Mouse (Mus musculus) common myeloid progenitor, adult 5-6 weeks (primary cell): Measurements from ENCODE around the gene Efcc1. TPM values are rescaled to one million over a fixed set of nuclear protein-coding genes. Genes with fewer than 3 reads are reported as not detected.
A peak's percentile ranks its signal among the peaks of the same experiment; 100 is the strongest.

Source experiments
- ATAC-seq: replicated peaks from 2 replicates; pipeline ENCODE4 v1.8.0; 2016; ENCODE audit warnings: low read depth, mild to moderate bottlenecking, moderate TSS enrichment, inconsistent platforms; ENCODE audit not compliant: poor library complexity, severe bottlenecking
- total RNA-seq: library from RNA; stranded (forward); fragments of 200-1000, 187-1606 nt; gene quantifications from 2 replicates; pipeline ENCODE4 v1.2.3, GENCODE M21; 2017

The Efcc1 gene
- total RNA-seq, 1 experiment from 2014 or later, result 9.5 TPM

DNA sequence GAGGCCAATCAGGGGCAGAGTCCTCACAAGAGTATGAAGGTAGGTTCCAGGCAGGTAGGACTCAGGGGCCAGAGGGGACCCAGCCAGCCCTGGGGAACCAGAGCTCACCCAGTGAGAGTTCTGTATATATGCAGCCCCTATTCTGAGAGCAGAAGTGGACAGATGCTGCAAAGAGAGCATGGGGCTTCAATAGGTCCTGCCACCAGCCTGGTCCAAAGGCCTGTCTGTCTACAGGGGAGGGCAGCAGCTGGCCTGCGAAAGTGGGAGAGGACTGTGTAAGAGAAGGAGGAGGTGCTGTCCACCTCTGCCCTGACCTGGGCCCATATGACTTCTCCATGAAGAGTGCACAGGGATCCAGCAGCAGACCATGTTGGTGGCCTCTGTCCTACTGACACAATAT, 46.0 kb downstream of the Efcc1 start:
- no peak for ATAC-seq

DNA sequence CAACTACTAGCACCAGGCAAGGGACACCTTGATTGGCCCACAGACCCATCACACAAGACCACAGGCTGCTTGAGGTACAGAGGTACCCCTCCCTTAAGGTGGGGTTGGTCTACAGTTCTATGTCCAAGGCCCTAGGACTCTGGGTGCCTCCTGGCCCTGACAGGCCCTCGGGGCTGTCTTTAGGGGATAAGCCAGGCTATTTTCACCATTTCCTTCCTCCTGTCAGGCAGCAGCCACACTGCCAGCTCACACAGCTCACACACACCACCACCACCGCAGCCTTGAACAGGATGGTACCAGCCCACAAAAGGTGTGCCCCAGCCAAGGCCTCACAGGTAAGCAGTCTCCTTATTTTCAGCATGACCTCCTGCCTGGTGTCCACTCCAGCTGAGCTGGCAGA, 47.2 kb downstream of the Efcc1 start, which contains the start of gene Gp9:
Gene Gp9 (plus strand): TSS at position 231 of the 400 bp plus-strand sequence.
- ATAC-seq, result peak; percentile 61

DNA sequence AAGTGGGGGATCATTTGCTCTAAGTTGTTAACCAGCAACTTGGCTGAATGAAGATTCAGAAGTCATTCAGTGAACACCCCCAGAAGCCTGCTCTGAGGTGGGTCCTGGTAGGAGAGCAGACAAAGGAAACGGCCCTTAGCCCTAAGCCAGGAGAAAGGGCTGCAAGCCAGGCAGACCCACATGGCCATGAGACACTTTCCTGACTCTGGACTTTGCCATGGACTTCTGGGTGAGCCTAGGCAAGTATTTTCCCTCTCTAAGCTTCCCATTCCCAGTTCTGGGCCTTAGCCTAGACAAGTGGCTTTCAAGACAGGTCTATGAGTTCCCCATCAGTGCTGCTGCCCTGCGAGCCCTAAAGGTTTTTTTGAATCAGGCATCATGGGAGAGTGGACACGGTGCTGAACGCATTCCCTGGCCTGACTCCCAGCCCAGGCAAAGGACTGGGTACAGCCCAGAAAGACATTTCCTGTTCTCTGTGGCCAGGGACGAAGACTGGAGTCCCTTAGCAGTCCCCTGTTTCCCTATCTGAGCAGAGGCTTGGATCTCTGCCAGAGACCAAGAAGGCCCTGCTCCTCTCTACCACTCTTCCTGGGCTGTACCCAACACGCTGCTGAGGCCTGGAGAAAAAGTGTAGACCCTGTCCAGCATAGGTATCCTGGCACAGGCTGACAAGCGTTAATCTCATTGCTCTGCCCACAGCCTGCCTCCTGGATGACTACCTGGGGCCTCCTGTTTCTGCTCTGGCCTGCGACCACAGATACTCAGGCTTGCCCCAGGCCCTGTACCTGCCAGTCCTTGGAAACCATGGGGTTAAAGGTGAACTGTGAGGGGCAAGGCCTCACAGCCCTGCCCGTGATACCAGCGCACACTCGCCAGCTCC, 47.9 kb downstream of the Efcc1 start:
- ATAC-seq, result peak; percentile 50

DNA sequence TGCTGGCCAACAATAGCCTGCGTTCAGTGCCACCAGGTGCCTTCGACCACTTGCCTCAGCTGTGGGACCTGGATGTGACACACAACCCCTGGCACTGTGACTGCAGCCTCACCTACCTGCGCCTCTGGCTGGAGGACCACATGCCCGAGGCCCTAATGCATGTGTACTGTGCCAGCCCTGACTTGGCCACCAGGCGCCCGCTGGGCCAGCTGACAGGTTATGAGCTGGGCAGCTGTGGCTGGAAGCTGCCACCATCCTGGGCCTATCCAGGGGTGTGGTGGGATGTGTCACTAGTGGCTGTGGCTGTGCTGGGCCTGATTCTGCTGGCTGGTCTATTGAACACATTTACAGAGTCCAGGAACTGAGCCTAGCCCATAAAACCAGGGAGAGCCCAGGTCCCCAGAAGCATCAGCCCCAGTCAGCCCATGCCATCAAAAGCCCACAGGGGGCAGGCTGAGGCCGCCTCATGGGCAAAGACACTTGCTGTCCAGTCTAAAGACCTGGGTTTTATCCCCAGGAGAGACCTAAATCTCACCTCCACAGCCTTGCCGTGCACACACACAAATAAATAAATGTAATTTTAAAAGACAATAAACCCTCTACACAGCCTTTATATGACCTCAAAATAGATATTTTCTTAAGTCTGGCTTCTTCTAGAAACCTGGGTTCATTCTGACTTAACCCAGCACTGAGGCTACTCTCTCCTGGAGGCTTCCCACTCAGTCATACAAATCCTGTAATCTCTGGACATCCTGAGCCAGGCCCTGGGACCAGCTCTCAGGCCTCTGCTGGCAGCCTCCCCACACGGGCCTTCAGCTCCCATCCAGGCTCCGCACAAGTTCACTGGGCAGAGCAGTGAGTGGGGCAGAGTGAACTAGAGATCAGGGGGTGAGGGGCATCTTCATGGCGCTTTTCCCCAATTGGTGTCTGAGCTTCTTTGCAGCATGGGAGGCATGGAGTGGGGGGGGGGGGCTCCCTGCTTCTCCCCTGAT, 48.8 kb downstream of the Efcc1 start:
- ATAC-seq, result no peak

DNA sequence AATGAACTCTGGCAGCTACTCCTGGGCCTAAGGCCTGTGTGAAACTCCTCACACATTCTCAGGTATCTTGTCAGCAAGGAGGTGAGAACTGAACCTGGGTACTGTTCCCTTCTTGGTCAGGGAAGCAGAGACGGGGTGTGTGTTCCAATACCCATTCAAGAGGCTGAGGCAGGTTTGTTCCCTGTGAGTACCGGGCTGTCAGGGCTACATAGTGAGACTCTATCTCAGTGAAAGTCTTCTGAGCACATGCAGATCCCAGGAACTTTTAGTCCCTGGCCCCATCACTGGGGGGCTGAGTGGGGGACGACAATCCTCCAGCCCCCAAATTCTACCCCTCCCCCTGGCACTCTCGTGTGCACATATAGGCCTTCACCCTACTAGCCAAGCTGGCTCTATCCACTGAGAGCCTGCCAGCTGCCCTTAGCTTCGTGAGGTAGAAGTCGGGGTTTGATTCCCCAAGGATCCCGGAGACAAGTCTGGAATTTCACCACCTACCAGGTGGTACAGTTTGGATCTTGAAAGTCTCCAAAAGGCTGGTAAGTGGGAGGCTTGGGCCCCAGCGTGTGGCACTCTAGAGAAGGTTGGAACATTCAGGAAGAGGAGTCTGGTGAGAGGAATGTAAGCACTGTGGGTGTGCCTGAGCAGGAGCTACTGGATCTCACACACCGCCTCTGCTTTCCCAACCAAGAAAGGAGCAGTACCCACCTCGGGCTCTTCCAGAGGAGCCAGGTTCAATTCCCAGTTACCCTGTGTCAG, 50.1 kb downstream of the Efcc1 start:
- ATAC-seq, result no peak

DNA sequence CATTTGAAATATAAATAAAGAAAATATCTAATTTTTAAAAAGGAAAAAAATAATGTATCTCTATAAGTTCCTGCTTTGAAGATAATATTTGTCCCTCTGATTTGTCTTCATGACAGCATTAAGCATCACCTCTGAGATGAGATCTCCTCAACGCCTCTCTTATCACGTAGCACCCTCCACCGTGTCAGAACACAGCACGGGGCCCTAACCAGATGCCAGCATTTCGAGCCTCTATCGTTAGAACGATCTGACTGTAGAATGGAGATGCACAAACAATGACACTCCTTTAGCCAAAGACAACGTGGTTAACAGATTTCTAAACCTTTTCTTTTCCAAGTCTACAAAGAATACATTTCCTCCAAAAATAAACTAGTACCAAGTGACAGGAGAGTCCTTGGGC, 53.4 kb downstream of the Efcc1 start:
- ATAC-seq, result no peak

DNA sequence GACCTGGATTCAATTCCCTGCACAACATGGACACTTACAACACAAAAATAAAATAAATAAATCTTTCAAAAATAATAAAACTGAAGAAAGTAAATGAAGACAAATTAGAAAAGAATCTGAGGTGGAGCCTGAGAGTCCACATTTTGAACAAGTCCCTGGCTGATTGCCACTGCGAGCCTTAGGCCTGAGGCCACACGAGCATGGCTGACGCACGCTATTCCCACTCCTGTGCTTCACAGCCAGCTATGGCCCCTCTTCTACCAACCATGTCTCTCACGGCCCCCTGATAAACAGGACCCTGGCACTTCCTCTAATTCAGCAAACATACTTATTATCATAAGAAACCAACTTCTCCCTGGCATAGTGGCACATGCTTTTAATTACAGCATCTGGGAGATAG, 56.0 kb downstream of the Efcc1 start:
- no peak for ATAC-seq

DNA sequence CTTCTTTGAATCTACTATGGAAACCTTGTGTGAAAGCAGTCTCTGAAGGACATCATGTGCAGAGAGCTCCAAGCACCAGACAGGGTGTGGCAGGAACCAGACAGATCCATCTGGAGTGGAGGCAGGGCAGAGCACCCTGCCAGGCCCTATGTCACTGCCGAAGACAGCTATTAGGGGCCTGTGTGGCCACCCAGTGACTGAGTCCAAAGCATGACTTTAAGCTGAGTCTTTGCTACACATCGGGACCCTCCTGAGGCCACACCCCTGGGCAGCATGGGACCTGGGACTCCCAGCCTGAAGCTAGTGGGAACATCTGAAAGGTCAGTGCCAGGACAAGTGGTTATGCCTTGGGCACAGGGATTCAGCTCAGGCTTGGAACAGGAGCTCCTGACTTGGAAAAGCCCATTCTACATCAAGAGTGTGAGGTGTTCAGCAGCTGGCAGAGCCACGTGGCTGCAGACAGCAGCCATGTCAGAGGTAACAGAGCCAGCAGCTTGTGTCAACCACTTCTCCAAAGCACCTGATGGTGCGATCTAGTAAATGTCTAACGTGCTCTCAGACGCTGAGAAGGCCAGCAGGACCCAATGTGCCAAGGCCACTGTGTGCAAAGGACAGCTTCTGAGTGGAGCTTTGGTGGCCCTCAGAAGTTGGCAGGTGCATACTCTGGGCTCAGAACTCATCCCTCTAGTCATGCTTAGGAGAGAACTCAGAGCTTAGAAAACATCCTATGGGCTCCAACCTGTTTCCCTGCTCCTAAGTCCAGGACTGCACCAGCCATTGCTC, 56.6 kb downstream of the Efcc1 start:
- no peak for ATAC-seq

DNA sequence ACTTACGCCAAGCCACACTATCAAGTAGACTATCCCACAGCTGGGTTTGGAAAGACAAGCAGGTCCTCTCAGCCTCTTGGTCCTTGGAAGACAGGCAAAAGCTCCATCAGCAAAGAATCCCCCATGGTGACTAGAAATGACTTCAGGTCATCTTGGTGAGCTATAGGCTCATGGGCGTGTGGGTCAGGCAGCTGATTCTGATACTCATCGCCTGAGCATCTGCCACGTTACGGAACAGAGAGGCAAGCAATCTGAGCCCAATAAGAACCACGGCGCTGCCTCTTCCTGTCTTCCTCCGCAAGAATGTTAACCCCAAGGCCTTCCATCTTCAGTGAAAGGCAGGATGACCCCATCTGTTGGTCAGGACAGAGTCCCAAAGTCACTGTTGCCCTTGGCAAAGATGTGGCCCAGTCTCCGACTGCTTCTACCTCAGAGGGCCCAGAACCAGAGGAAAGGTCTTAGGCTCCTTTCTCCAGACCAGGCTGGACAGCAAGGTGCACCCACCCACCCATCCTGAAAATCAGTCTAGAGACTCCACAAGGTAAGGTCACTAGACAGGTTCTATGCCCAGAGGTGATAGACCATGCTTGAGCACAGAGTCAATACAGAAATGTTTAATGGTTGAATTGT, 57.7 kb downstream of the Efcc1 start:
- no peak for ATAC-seq

DNA sequence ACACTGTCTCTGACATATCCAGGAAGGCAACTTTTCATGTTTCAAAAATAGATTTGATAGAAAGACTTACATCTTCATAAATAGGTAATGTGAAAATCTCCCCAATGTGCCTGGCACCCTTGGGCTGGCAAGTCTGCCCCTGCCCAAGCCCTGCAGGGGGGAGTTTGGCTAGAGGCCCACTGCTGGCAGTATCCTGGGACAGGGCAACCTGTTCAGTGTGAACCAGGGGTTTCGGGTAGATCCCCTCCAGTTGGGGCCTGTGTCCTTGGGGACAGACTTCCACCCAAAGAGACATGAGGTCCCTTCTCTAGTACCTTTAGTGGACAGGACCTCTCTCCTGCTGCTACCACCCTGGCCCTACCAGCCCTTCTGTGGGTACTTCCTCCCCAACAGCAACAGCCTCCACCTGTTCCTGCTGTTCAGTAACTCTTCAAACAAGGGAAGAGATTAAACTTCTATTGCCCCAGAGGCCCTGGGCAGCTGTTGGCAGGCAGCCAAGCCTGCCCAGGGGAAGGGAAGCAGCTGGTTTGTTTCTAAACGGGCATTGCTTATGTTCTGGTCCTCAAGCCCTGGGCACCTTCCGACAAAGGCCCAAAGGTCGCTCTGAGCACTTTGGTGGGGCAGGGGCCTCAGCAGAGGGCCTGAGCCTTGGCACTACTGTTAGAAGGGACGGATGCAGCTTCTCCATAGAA, 58.4 kb downstream of the Efcc1 start:
- peak; percentile 45 for ATAC-seq

DNA sequence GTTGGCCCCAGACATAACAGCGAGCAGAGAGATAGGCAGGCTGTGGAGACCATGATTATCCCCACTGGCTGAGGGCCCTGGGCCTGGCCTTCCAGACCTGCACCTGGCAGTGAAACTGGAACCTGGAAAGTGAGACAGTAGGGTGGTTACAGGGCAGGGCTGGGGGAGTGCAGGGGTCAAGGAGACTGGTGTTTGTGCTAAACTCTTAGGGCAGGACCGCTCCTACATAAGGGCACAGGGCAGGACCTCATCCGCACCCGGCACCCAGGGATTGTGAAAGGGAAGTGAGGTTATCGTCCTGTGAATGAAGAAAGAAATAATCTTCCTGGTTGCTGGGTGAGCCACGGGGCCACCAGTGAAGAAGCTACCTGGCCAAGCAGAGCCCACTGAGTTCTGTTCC, 59.1 kb downstream of the Efcc1 start:
- ATAC-seq, result no peak

DNA sequence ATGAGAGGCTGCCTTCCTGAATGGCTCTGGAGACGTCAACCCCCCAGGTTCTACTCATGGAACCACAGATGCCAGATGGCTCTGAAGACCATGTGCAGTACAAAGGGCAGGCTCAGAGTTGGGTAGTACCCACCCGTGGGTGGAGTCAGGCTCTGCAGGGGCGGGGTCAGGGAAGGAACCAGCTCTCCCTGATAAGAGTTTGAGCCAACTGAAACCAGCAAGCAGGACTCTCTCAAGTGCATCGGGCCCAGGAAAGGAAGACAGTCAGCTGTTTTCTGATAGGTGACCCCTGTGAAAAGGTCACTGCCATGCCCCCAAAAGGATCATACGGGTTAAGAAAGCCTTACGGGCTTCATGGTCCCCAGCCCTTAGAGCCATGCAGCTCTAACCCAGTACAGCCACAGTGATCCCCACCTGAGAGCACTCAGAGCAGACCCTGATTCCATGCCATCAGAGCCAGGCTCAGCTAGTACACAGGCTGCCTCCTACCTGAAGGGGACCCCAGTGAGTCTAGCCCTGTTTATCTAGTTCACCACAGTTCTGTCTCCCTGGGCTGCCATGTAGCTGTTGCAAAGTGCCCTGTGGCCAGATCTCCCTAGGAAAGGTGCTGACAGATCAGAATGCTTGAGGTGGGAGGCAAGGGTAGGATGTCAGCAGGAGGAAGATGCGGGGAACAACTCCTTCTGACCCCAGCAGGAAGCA, 60.3 kb downstream of the Efcc1 start:
- peak; percentile 79 for ATAC-seq

DNA sequence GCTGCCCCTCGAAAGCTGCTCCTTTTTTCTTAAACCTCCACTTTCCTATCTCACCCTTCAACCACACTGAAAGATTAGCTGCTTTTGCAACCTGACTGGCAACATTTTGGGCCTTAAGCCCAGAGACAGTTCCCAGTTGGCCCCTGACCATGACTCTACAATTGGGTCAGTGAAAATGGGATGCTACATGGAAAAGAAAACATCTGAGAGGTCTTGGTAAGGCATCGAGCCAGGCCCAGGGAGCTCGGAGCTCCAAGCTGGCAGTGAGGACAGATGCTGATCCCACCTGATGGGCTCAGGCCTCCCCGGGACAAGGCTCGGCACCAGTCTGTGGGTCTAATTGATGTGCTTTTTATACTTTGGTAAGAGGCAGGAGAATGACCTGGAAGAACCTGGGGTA, 61.2 kb downstream of the Efcc1 start:
- ATAC-seq, result no peak

DNA sequence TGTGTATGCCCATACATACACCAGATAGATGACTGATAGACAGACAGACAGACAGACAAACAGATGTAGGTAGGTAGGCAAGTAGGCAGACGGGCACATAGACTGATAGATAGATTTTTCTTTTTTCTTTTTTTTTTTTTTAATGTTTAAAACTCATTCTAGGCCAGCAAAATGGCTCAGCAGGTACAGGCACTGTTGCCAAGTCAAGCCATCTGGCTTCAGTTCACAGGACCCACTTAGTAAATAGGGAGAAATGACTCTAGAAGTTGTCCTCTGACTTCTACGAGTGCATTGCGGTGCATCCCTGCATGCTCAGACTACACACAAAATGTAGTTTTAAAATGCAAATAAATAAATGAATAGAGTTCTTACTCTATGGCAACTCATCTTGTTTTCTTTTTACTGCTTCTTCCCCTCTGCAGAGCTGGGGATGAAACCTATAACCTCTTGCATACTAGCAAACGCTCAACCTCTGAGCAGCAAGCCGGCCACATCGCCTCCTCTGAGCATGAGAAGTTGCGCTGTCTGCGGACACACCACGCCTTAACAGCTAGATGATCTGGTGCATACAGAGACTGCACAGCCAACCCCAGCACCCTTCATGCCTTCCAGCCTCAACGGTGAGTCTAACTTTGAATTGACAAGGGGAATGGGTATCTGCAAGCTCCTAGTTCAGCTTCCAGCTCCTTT, 63.3 kb downstream of the Efcc1 start:
- no peak for ATAC-seq

DNA sequence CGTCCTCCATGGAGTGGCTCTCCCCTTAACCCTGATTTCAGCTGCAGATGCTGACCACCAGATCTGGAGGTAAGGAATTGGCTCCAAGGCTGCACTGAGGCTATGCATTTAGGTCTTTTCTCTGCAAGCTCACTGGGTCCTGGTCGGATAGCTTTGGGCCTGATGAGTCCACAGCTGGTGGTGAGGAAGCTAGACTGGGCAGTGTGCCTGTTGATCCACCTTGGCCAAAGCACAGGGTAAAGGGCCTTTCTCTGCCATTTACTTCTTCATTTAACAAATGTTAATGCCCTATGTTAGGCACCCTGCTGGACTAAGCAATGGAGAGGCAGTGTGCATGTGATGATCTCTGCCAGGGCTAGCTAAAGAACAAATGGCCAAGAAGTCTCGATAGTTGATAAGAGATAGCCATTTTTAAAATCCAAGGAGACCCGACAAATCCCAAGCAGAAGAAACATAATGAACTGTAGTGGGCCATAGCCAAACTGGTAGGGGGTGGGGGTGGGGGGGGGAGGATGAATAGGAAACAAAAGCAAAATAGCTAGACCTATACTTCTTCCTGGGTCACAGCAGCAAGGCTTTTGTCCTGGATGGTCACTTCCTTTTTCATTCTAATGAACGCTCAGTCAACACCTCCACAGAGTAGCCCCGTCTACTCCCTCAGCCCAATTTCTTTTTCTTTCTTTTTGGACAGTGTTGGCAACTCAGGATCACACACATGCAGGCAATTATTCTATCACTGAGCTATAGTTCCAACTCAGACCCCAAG, 64.9 kb downstream of the Efcc1 start:
- ATAC-seq, result no peak

DNA sequence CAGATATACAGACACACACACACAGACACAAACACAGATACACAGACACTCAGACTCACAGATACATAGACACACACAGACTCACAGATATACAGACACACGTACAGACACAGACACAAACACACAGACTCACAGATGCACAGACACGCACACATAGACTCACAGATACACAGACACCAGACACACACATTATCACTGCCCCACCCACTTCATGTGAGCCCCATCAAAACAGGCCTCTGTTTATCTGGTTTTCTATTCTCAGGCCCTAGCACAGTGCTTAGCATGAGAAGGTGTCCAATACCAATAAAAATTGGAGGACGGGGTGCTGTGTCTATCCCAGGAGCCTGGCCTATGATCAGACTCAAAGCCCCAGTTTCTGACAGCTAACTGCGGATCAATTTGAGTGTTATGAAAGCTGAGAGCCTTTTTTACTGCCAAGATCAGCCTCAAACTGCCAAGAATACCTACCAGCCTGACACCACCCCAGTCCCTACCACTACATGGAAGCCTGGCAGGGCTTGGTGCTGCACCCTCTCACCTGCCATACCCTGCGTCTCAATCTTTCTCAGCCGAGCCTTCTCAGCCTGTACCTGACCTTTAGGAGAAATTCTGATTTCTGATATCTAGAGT, 65.7 kb downstream of the Efcc1 start:
- no peak for ATAC-seq
